Mouse (Mus musculus): ENCODE results near the gene Cyren.

Cyren gene

GRCm38 (mm10) chr6:34896168-34896780, 18.4 kb upstream of the Cyren start:
- DNase-seq = no peak

GRCm38 (mm10) chr6:34895569-34895968, 17.7 kb upstream of the Cyren start:
- no peak for DNase-seq

GRCm38 (mm10) chr6:34889185-34889584, 11.3 kb upstream of the Cyren start:
- DNase-seq = no peak

- DNase-seq = no peak
Measured at GRCm38 (mm10) chr6:34887131-34887850, 9.4 kb upstream of the Cyren start.

- no peak for DNase-seq
Measured at GRCm38 (mm10) chr6:34884724-34885123, 6.9 kb upstream of the Cyren start.

GRCm38 (mm10) chr6:34879911-34880475, 2.1 kb upstream of the Cyren start:
- DNase-seq = peak; percentile 68

GRCm38 (mm10) chr6:34879101-34879740, 1.4 kb upstream of the Cyren start:
- DNase-seq = no peak

GRCm38 (mm10) chr6:34876835-34877156, 1.1 kb downstream of the Cyren start:
- DNase-seq = no peak

GRCm38 (mm10) chr6:34875966-34876834, 1.7 kb downstream of the Cyren start:
- DNase-seq = no peak

- no peak for DNase-seq
Measured at GRCm38 (mm10) chr6:34875268-34875761, 2.5 kb downstream of the Cyren start.

GRCm38 (mm10) chr6:34874101-34874921, 3.5 kb downstream of the Cyren start:
- peak; percentile 67 for DNase-seq

- DNase-seq = no peak
Measured at GRCm38 (mm10) chr6:34872871-34873270, 5.0 kb downstream of the Cyren start.

- DNase-seq = no peak
Measured at GRCm38 (mm10) chr6:34871929-34872328, 5.9 kb downstream of the Cyren start.

GRCm38 (mm10) chr6:34870724-34871123, 7.1 kb downstream of the Cyren start:
- no peak for DNase-seq

- no peak for DNase-seq
Measured at GRCm38 (mm10) chr6:34870136-34870535, 7.7 kb downstream of the Cyren start.

GRCm38 (mm10) chr6:34869225-34869915, 8.5 kb downstream of the Cyren start:
- peak; percentile 32 for DNase-seq

- no peak for DNase-seq
Measured at GRCm38 (mm10) chr6:34868507-34869217, 9.2 kb downstream of the Cyren start.

- DNase-seq = no peak
Measured at GRCm38 (mm10) chr6:34867995-34868350, 9.9 kb downstream of the Cyren start.

- no peak for DNase-seq
Measured at GRCm38 (mm10) chr6:34867301-34867994, 10.4 kb downstream of the Cyren start.

GRCm38 (mm10) chr6:34866786-34867185, 11.1 kb downstream of the Cyren start:
- DNase-seq = no peak
